Mouse (Mus musculus) frontal cortex, adult 2 months (tissue): ENCODE results near the gene Fgfr2. TPM values are rescaled to one million over a fixed set of nuclear protein-coding genes. Genes with fewer than 3 reads are reported as not detected.

Experiments used
- DNase-seq, 2 experiments: peaks; one replicate each; pipeline ENCODE4 v3.0.0; 2022; ENCODE audit warnings: low spot score in 1 of 2; ENCODE audit errors: extremely low spot score in 1 of 2
- polyA plus RNA-seq: library from polyadenylated mRNA; depleted of rRNA; stranded (reverse); fragments of >200 nt; gene quantifications from 2 replicates; pipeline ENCODE4 v1.2.3, GENCODE M21; 2012

The Fgfr2 gene
- polyA plus RNA-seq, 1 experiment: 69.6 TPM

DNA sequence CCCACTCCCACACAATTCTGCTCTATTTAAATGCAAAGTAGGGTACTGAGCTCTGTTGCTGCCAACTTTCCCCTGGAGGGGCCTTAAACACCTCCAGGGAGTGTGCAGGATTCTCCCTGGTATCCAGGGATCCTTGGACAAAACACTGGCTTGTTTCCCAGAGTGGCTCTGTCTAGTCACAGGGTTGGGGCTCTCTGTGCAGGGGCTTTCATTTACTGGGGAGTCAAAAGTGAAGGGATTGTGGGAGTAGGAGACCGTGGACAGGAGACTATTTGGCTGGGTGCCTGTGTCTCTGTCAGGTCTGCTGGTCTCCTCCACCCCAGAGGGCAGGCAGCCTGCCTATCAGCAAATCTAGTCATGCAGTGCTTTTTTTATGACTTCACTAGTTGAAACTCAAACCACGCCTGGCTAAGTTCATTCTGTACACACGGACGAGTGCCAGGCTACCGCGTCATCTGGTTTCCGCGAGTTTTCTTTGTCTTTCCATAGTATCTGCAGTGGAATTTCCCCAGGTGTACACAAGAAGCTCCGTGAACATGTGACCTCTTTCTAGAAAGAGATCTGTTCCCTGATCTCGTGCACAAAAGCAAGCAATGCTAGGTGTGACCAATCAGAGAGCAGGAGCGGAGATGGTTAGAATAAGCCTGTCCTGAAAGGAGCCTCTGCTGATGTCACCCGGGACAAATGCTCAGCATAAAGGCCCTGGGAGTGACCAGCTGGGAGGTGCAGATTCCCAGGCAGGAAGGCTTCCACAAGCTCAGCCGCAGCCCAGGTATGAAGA, 2548.7 kb downstream of the Fgfr2 start:
- no peak for DNase-seq

DNA sequence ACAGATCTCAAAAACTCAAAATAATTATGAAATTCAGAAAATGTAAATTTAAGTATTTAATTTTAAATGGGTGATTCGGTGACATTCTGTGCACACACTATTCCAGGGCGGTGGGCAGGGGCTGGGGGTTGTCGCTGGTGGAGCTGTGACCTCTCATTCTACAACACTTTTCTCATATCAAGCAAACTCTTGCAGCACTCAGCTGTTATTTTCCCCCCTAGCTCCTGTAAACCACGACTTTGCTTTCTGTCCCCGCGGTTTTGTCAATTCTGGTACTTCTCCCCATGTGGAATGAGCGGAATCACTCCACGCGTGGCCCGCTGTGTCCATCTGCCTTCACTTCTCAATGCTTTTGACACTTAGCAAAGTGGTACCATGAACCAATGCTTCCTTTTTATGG, 2549.4 kb downstream of the Fgfr2 start:
- DNase-seq: no peak

GRCm38 (mm10) chr7:130572821-130573220, 2550.3 kb downstream of the Fgfr2 start, which contains the start of gene Nsmce4a:
Gene Nsmce4a, minus strand, starts transcription at chr7:130573118.
- DNase-seq: no peak

DNA sequence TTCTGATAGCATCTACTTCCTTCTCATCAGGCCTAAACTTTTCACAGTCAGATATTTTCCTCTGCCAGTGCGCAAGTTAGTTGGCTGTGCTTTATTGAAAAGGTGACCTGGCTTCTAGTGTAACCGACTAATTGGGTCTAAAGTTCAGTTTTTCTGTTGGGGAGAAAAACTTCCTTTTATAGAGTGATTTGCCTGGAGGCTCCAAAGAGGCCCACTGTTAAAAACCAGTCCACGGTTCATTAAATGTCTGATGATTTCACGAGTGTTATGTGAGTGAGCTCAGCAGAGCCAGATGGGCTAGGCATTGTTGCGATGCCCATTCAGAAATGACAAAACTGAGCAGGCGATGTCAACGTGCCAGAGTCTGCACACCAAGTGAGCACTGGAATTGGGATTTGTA, 2552.7 kb downstream of the Fgfr2 start:
- DNase-seq: no peak

GRCm38 (mm10) chr7:130568783-130569436, 2554.2 kb downstream of the Fgfr2 start:
- DNase-seq: no peak

DNA sequence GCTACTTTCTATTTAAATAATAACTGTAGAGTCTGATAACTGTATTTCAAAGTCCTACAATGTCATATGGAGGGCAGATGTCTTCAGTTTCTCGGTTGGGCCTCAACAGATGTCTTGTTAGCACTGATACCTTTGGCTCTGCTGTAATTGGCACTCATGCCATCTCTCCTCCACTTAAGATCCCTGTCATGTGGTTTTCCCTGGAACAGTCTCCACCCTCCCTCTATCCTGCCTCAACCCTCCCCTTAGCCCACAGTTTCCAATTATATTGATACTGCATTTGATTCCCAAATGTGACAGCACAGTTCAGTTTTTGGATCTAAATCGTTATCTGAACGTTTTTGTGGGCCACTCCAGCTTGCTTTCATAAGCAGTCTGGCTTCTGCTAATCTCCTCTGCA, 2558.6 kb downstream of the Fgfr2 start:
- peak in 1 of 2 experiments; percentile 17 for DNase-seq

DNA sequence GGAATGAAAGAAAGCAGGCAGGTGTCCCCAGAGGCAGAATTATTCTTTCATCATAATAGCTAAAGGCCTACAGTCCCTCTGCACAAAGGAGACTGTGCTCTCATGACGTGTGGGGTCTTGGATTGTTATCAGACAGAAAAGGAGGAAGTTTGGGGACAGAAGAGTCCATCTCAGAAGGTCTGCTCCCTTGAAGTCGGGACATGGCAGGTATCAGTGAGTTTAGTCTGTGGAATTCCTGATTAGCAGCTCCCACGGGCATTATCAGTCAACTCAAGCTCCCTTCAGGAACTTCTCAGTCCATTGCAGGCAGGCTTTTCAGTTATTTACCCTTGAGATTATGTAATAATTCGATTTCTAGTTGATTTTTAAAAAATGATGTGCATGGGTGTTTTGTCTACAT, 2559.3 kb downstream of the Fgfr2 start:
- no peak for DNase-seq

DNA sequence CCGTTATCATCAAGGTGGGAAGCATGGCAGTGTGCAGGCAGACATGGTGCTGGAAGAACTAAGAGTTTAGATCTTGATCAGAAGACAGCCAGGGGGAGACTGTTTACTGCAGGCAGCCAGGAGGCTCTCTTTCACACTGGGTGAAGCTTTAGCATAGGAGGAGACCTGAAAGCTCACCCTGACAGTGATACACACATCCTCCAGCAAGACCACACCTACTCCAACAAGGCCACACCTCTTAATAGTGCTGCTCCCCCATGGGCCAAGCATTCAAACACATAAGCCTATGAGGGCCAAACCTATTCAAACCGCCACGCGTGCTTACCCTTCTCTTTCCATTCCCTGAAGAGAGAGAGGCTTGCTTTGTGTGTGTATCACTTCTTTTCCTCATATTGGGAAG, 2559.9 kb downstream of the Fgfr2 start:
- no peak for DNase-seq

- no peak for DNase-seq
Observed at GRCm38 (mm10) chr7:130560933-130561332, 2562.2 kb downstream of the Fgfr2 start.

GRCm38 (mm10) chr7:130558592-130558991, 2564.6 kb downstream of the Fgfr2 start:
- DNase-seq: no peak

GRCm38 (mm10) chr7:130555597-130555996, 2567.6 kb downstream of the Fgfr2 start:
- no peak for DNase-seq

GRCm38 (mm10) chr7:130553321-130553720, 2569.8 kb downstream of the Fgfr2 start:
- no peak for DNase-seq

- DNase-seq: no peak
Observed at GRCm38 (mm10) chr7:130552780-130553179, 2570.4 kb downstream of the Fgfr2 start.

DNA sequence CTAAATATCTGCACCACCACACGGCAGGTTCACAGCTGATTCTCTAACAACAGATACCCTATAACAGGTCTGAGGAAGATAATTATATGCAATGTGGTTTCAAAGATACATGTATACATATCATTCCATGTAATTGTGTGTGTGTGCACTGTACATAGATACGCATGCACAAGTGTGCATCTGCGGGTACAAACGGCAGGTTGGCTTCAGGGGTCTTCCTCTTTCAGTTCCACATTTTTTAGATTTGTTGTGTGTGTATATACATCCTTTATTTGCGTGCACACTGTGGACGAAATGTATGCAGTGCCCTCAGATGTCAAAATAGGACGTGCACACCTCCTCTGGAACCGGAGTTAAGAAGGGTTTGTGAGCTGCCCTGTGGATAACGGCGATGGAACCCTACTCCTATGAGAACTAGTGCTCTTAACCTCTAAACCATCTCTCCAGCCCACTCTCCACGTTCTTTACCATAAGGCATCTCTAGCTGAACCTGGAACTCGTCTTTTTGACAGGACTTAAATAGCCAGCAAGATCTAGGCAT, 2575.4 kb downstream of the Fgfr2 start:
- DNase-seq: no peak

DNA sequence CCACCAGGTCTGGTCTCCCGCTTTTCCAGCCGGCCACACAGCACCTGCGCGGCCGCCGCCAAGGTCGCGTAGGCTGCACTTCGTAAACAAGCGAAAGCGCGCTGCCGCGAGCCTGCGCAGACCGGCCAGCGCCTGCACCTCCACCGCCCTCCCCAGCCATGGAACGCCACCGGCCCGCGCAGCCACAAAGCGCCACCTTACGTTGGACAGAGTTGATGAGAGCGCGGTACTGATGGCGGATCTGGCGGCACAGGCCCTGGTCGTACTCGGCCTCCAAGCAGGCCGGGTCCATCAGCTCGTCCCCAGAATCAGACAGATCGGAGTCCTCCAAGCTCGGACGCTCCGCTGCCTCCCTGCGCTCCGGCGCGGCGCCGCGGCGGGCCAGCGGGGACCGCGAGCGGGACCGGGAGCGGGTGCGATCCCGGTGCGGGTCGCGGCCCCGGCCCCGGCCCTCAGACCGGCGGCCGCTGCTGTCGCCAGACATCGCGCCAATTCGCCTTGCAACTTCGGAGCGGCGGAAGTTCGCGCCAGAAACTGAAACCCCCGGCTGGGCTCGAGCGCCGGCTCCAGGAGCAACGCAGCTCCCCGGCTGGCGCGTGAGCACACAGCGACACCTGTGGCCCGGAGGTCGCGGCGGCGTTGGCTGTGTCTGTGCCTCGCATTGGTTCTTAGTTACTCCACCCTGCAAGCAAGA, 2576.2 kb downstream of the Fgfr2 start:
- DNase-seq: peak; percentile 77 to 93

GRCm38 (mm10) chr7:130546421-130546790, 2576.7 kb downstream of the Fgfr2 start:
- no peak for DNase-seq

DNA sequence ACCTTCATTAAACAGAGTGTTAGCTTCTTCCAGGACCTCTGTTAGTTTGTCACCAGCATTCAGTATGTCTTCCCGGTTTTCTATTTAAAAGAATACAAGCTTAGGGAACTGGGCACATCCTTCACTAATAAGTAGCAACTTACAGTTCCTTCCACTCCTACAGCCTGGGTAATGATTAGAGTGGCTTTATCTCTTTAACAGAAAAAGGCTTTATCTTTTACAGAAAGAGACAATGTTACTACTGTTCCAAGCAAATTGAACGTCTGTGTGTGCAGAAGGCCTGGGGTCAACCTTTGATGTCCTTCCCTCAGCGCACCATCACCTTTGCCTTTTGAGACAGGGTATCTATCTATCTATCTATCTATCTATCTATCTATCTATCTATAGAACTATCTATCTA, 2577.3 kb downstream of the Fgfr2 start:
- no peak for DNase-seq

- DNase-seq: no peak
Observed at GRCm38 (mm10) chr7:130545401-130545800, 2577.7 kb downstream of the Fgfr2 start.

- DNase-seq: no peak
Observed at GRCm38 (mm10) chr7:130543181-130543580, 2580.0 kb downstream of the Fgfr2 start.

GRCm38 (mm10) chr7:130540176-130540575, 2583.0 kb downstream of the Fgfr2 start:
- DNase-seq: no peak

GRCm38 (mm10) chr7:130537068-130537467, 2586.1 kb downstream of the Fgfr2 start:
- no peak for DNase-seq
